Mouse (Mus musculus) frontal cortex, adult 2 months (tissue): ENCODE measurements around the gene Adamts14. TPM values are rescaled to one million over a fixed set of nuclear protein-coding genes. Genes with fewer than 3 reads are reported as not detected.

Experiments
- DNase-seq, 2 experiments: peaks; one replicate each; pipeline ENCODE4 v3.0.0; 2022; ENCODE audit warnings: low spot score in 1 of 2; ENCODE audit errors: extremely low spot score in 1 of 2
- polyA plus RNA-seq: library from polyadenylated mRNA; depleted of rRNA; stranded (reverse); fragments of >200 nt; gene quantifications from 2 replicates; pipeline ENCODE4 v1.2.3, GENCODE M21; 2012

Adamts14 gene
- polyA plus RNA-seq, 1 experiment = 0.38 TPM

GRCm38 (mm10) chr10:61277051-61277450 is 3.8 kb upstream of the Adamts14 start:
- no peak for DNase-seq

- DNase-seq = peak in 1 of 2 experiments; percentile 32
These were observed 2.5 kb upstream of the Adamts14 start for GRCm38 (mm10) chr10:61275669-61276110.

DNA sequence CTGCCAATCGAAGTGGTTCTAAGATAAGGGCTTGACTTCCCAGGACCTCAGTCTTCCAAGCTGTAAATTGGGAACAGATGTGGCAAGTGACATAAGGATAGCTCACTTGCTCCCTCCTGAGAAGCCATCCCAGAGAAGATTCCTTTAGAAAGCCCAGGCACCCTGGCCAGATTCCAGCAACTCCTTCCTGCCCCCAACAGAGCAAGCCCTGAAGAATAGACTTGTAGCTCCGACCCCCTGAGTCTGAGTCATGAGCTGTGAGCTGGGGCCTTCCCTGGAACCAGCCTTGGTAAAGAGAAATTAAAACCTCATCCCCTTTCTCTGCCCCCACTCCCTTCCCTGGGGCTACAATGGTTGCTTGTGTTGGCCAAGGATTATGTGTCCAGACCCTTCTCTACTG is 1.3 kb upstream of the Adamts14 start:
- no peak for DNase-seq

DNA sequence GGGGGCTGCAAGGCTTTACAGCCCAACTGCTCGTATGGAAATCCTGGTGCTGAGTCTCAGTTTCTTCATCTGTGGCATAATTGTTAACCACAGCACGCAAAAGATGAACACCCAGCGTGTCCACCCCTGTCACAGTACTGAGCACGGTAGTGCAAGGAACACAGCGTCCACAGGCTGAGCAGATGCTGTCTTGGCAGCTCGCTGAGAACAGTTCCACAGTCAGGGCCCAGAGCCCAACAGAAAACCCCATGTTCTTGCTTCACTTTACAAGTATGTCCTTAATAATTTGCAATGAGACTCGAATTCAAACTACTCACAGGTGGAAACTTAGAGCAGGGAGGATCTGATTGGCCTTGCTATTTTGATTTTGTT is 592 bp upstream of the Adamts14 start:
- DNase-seq = no peak

- no peak for DNase-seq
These were observed 607 bp downstream of the Adamts14 start for GRCm38 (mm10) chr10:61272631-61273030.

GRCm38 (mm10) chr10:61272089-61272626 is 1.1 kb downstream of the Adamts14 start:
- DNase-seq = no peak

DNA sequence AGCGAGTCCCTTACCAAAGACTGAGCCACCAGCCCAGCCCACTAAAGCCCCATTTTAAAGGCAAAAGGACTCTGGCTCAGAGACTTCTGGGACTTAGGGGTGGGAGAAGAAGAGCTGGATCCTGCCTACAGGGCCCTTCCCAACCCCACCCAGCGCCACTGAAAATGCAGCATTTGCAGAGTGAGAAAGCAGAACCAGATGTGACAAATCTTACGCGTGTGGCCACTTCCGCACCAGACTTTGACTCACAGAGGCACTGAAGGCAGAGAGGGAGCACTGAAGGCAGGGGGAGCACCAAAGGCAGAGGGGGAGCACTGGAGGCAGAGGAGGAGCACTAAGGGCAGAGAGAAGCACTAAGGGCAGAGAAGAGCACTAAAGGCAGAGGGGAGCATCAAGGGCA is 5.9 kb downstream of the Adamts14 start:
- DNase-seq = no peak

- DNase-seq = no peak
These were observed 9.6 kb downstream of the Adamts14 start for GRCm38 (mm10) chr10:61263606-61264005.

GRCm38 (mm10) chr10:61261229-61262156 is 11.7 kb downstream of the Adamts14 start:
- no peak for DNase-seq

GRCm38 (mm10) chr10:61258131-61258530 is 15.1 kb downstream of the Adamts14 start:
- peak; percentile 47 to 74 for DNase-seq

GRCm38 (mm10) chr10:61256665-61257064 is 16.6 kb downstream of the Adamts14 start:
- DNase-seq = no peak

GRCm38 (mm10) chr10:61255190-61255589 is 18.0 kb downstream of the Adamts14 start:
- no peak for DNase-seq

GRCm38 (mm10) chr10:61254761-61255160 is 18.5 kb downstream of the Adamts14 start:
- DNase-seq = peak in 1 of 2 experiments; percentile 61

DNA sequence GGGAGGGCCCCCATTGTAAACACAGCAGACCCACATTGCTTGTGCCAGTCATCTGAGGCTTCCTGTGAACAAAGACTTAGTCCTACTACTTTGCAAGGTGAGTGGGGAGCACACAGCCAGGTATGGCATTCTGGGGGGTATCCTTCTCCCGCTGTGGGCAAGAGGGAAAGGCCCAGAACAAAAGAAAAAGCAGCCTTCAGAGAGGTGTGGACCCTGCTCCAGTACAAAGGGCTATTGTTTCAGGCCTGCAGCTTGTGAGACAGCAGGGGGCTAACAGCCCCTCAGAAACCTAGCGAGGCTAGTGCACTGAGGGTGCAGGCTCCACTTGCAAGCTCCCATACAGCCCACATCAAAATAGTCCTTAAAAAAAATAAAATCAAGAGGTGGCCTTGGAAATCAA is 23.3 kb downstream of the Adamts14 start:
- DNase-seq = no peak

DNA sequence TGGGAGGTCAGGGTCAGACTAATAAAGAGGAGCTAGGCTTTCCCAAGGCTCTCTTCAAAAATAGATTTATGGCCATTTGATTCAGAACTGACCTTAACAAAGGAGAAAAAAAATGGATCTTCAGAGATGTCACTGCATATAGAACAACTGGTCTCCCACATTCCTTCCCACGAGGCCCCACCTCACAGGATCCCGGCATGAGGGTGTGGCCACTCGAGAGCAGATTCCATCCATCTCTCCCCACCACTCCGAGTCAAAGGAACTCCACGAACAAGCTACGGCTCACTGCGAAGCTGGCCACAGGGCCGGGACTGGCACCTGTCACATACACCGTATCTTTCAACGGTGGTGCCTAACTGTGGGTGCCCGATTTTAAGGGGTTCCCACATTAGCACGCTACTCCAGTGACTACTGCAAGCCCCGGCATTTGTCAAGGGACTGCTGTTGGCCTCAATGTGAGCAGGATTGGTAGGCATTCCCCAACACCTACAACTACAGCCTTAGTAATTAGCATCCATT is 24.6 kb downstream of the Adamts14 start:
- DNase-seq = no peak

DNA sequence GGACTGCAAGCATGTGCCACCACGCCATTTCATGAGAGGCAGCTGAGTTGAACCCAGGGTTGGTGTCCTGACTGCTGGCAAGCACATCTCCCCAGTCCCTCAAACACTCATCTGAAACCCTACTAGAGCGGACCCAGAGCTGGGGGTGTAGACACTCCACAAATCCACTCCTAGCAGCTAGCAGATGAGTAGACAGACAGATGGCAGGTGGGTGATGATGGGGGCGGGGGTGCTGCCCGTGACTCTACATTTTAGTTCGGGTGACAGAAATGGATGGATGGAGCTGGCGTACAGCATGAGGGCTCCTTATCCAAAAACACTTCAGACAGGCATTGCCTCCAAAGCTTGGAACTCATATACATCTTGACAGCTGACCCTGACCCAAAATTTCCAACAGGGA is 26.9 kb downstream of the Adamts14 start:
- peak; percentile 71 to 84 for DNase-seq

- no peak for DNase-seq
These were observed 31.2 kb downstream of the Adamts14 start for GRCm38 (mm10) chr10:61241961-61242421.

- DNase-seq = no peak
These were observed 32.9 kb downstream of the Adamts14 start for GRCm38 (mm10) chr10:61240108-61240920.

DNA sequence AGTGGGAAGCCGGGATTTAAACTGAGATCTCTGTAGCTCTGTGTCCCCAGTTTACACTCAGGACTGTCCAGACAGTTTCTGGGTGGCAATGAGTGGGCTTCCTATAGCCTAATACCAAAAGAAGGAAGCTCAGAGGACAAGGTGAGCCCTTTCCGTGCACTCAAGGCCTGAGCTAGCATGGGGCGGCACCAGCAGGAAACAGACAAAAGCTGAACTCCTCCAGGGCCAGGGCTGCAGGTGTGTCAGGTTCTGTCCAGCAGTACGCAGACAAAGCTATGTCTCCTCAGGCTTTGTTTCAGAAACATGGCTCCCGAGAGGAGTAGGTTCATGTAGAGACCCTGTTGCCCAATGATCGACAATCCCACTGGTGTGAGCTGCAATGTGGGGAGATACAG is 35.9 kb downstream of the Adamts14 start:
- no peak for DNase-seq

DNA sequence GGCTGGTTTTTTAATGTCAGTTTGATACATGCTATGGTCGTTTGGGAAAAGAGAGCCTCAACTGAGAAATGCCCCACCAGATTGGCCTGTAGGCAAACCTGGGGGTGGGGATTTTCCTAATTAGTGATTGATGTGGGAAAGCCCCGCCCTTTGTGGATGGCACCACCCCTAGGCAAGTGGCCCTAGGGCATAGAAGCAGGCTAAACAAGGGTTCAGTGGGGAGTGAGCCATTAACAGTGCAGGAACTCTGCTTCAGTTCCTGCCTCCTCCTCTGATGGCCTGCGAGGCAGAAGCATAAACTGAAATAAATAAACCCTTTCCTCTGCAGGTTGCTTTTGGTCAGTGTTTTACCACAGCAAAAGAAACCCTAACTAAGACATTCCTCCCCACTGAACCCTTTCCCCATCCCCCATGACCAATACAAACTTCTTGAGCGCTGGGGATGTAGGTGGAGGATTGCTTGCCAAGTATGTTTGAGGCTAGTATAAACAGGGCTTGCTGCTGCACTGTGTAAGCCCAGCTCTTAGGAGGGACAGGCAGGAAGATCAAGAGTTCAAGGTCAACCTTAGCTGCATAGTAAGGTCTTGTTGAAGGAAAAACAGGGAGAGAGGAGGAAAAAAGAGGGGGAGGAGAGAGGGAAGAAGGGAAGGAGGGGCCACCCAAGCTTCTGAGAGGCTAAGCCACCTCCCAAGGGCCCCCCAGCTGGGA is 36.4 kb downstream of the Adamts14 start:
- no peak for DNase-seq
